Mouse (Mus musculus) megakaryocyte-erythroid progenitor cell, adult 5-6 weeks (primary cell): ENCODE results near the gene Gm12184. TPM values are rescaled to one million over a fixed set of nuclear protein-coding genes. Genes with fewer than 3 reads are reported as not detected.
A peak's percentile ranks its signal among the peaks of the same experiment; 100 is the strongest.
"Not testable (repeated sequence)": the region's sequence is repeated elsewhere in the genome, so short reads cannot be mapped to it uniquely, and the experiment has no call there.

ENCODE experiments used
- ATAC-seq: replicated peaks from 2 replicates; pipeline ENCODE4 v1.8.0; 2016; ENCODE audit warnings: mild to moderate bottlenecking, inconsistent platforms; ENCODE audit not compliant: severe bottlenecking, poor library complexity, low FRiP score, low TSS enrichment
- total RNA-seq, 2 experiments: library from RNA; stranded (forward) in 1 of 2; stranded (reverse) in 1 of 2; fragments of 200-1000, 215-1000 nt in 1 of 2; fragments of >200 nt in 1 of 2; fragmentation: Nextera tagmentation in 1 of 2; gene quantifications; 2 replicates each; pipeline ENCODE4 v1.2.3; 2014 to 2017

The Gm12184 gene
- total RNA-seq, 2 experiments from 2014 or later, result 6.7 to 10.6 TPM

DNA sequence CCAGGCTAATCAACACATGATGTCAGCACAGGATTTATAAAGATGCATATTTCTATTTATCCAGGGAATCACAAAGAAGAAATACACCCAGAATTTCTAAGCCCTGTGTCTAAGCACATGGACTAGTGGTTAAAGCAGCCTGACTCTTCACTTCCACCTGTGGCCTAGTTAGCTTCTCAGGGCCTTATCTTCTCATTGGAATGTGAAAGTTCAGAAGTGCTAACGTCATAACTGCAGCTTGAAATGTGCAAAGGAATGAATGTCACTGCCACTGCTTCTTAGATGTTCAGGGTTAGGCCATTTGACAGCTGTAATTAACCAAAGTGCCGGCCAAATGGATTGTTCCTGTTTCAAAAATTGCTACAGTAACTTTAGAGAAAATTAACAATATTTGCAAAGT is 3.8 kb upstream of the Gm12184 start:
- ATAC-seq, result no peak

DNA sequence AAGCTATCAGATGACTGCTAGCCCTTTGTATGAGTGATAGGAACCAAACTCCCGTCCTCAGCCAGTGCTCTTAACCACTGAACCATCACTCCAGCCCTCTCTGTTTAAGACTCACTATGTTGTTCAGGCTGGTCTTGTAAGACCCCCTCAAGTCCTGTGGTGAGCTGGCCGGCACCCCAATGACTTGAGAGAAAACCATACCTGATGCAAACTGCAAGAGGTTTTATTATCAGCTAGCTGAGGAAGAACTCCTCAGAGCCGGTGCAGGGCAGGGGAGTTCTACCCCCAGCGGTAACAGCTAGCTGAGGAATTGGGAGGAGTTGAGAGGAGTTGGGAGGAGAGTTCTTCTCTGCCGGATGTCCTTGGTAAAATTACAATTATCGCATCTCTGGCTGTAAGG is 1.5 kb upstream of the Gm12184 start:
- no peak for ATAC-seq

DNA sequence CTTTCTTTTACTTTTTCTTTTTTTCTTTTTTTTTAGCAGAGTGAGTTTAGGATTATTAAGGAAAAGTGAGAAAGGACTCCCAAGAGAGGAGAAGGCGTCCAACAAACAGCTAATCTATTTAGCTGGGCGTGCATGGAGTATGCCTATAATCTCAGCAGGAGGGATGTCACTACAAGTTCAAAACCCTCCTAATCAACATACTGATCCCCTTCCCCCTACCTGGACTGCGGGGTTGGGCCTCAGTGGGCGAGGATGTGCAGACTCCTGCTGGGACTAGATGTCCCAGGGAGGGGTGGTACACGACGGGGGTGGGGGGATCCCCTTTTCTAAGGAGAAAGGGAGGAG is 269 bp upstream of the Gm12184 start:
- ATAC-seq, result no peak

- 0 out of 2 replicates have a peak, but pooled peaks have one; percentile 15 for ATAC-seq
Measured at GRCm38 (mm10) chr11:48824311-48824830, 2.1 kb downstream of the Gm12184 start.

- ATAC-seq, result peak; percentile 75
Measured at GRCm38 (mm10) chr11:48823536-48823972, 2.9 kb downstream of the Gm12184 start.

- ATAC-seq, result no peak
Measured at GRCm38 (mm10) chr11:48822768-48823512, 3.5 kb downstream of the Gm12184 start.

GRCm38 (mm10) chr11:48821299-48821698 is 5.2 kb downstream of the Gm12184 start:
- ATAC-seq, result not testable (repeated sequence)

DNA sequence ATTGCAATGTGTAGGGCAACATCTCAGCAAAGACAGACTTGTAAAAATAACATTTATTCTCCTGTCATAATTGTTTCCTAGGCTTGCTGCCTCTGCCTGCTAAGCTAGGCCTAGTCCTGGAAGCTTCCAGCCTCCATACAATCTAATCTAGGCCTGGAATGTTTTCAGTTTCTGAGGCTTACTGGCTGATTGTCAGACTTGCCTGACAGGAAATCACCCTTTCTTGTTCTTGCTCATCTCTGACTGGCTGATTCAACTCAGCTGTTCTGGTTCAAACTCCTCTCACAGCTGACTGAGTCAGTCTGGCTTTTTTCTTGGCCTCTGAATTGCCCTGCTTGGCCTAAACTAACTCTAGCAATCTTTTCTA is 6.2 kb downstream of the Gm12184 start:
- ATAC-seq, result no peak

GRCm38 (mm10) chr11:48819614-48820307 is 6.7 kb downstream of the Gm12184 start:
- ATAC-seq, result no peak

DNA sequence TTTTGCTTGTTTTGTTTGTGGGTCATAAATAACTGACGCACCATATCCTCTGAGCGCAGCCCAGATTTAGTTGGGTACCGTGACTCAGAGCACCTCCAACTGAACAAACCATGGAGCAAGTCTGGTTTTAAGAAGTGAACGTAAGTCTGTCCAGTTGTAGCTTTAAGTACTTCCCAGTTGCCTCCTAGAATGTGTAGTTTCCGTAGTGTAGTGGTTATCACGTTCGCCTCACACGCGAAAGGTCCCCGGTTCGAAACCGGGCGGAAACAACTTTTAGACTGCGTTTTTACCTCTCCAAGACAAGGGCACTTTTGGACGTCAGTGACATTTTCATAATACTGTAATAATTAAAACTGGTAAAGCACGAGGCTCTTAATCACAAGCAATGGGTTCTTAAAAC is 8.1 kb downstream of the Gm12184 start:
- ATAC-seq, result peak; percentile 28; the same call in 1 of the 2 replicates

DNA sequence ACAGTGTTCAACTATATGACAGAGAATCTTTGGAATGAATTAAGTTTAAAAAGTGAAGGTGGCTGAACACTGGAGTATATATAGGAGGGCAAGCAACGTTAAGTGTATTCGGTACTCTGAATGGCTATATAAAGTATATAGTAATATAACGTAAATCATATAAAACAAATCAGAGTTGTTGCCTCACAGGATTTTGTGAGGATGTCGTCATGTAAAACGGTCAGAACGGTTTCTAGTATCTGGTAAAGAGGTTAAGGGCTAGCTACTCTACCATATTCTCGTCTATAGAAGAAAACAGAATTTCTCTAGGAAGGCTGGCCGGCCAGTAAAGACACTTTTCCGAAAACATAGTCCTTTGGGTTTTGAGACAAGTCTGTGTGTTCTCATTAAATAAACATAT is 8.7 kb downstream of the Gm12184 start:
- no peak for ATAC-seq

DNA sequence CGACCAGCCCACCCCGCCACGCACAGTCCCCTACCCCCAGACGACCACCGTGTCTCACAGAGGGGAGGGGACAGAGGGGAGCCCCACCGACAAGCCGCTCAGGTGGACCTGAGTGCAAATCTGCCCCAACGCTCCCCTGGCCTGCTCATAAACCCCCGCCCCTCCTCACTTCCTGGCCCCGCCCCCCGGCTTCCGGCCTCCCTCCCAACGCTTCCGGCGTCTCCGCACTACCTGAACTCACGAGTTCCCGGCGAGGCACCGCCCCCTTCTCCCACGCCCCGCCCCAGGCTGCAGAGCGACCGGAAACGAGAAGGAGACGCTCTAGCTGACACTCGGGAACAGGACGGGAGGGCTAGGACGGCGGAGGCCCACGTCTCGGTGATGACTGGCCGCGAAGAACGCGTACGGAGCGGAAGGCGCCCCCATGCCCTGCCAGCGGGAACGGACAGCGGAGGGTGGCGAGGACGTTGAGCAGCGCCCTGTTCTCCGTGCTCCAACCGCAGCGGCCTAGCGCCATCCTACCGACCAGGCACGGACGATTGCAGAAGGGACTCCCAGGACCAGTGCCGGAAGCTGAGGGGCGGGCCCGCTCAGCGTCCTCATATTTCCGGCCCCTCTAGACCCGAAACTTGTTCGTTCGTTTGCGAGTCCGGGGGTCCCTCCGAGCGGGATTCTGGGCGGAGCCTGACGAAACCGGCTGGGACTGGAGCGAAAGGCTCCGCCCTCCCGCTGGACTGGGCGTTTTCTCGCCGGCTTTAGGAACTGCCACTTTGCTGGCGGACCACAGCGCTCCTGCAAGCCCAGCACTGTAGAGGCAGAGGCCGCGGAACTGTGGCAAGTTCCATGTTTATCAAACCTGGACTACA is 9.4 kb downstream of the Gm12184 start, which contains the start of gene Trim41:
TSS of gene Trim41 (minus strand) at position 554 of the 866 bp plus-strand sequence.
- ATAC-seq, result peak; percentile 87

GRCm38 (mm10) chr11:48816281-48816781 is 10.1 kb downstream of the Gm12184 start:
- 0 out of 2 replicates have a peak, but pooled peaks have one; percentile 4 for ATAC-seq

DNA sequence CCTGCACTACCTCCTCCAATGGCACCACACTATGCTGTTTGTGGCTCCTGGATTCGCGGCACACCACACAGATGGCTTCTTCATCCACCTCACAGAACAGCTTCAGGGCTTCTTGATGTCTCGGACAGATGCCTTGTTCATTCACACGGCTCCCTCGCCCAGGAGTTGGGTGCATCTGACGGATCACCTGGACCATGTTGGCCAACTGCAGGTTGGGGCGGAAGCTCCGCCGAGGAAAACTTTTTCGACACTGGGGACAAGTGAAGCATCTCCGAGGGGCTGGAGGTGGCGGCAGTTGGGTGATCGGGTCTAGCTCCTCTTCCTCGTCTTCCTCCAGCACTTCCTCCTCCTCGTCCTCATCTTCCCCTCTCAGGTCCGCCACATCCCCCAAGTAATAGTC is 10.6 kb downstream of the Gm12184 start:
- ATAC-seq, result no peak

- no peak for ATAC-seq
Measured at GRCm38 (mm10) chr11:48813782-48814181, 12.7 kb downstream of the Gm12184 start.

GRCm38 (mm10) chr11:48810142-48810541 is 16.3 kb downstream of the Gm12184 start:
- peak; percentile 62 for ATAC-seq

DNA sequence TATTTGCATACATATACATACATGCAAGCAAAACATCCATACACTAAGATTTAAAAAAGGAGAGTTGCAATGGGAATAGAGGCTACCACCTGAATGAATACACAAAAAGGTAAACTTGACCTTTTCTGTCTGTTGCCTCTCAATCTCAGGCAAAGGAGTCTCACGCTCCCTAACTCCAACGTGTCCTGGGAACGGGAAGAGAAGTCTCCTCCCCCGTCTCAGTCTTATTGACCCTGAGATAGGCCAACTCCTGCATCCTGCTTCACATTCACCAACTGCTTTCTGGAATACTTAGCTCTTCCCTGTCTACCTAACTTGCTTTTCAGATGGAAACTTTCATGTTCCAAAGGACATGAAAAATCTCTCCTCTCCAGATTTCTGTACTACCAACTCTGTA is 17.0 kb downstream of the Gm12184 start:
- no peak for ATAC-seq

DNA sequence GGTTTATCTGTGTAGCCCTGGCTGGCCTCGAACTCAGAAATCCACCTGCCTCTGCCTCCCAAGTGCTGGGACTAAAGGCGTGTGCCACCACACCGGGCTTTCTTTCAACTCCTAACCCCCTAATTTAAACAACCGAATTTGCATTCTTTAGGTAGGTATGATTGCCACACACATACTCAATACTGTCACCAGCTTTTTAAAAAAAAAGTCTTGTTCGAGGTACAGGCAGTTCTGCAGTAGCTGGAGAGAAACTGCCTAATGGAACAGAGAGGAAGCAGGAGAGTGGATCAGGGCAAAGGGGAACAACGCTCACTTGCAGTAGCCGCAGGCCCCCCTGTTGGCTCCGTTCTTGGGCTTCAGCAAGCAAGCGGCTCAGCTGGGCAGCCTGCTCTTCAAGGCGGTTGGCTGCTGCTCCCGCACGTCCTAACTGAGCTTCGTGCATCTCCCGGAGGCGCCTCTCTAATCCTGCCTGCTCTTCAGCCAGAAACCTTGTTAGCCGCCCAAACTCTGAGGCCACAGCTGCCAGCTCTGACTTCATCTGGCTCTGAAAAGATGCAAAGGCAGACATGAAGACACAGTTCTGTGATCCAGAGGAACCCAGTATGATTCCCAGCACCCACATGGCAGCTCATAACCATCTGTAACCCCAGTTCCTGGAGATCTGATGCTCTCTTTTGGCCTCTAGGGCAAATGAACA is 17.6 kb downstream of the Gm12184 start:
- 0 out of 2 replicates have a peak, but pooled peaks have one; percentile 6 for ATAC-seq

DNA sequence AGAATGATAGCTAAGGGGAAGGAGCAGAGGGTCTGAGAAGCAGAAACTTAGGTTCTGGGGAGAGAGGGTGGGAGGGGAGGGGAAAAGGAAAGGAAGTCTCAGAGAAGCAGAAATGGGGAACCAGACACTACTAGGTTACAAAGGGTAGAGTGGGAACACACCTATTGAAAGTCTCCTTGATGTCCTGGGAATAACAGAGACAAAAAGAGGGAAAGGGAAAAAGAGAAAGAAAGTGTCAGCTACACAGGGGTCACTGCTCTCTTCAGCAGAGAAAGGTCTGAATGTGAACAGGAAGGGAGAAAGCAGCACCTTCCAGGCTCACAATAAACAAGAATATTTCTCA is 18.2 kb downstream of the Gm12184 start:
- ATAC-seq, result no peak
